Mouse (Mus musculus): ENCODE results near the gene Tom1l2.

The Tom1l2 gene

GRCm38 (mm10) chr11:60178506-60178905 is 174.2 kb downstream of the Tom1l2 start:
- no peak for DNase-seq (ENCODE audit: low read depth, low spot score)

GRCm38 (mm10) chr11:60178005-60178404 is 174.7 kb downstream of the Tom1l2 start:
- no peak for DNase-seq (ENCODE audit: low read depth, low spot score)

DNA sequence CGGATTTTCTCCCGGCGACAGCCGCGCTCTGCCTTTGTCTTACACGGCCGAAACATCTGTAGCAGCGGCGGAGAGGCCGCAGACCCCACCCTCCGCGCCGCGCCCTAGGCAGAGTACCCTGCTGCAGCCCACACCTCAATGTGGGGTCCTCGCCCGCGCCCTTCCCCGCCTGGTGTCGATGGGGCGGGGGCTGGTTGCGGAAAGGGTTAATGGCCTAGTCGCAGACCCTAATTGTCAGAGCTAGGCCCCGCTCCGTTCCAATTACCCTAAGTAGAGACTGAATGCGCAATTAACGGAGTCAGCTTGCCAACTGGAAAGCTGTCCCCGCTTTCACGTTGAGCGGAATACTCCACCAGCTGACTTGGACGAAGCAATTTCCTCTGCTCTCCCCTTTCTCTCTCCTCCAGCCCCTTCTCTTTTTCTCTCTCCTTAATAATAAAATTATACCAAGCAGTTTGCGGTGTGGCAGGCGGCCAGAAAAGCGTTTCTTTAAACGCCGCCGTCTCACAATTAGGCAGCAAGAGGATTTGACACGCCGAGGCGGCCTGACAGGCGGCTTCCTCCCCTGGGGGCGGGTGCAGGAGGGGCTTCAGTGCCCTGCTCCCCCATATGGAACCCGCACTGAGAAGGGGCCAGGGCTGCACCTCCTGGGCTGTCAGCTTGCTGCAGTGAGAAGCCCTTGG is 175.6 kb downstream of the Tom1l2 start:
- DNase-seq (ENCODE audit: low read depth, low spot score) = no peak
